Mouse (Mus musculus): ENCODE data around the gene Gm3411.
"Not testable (repeated sequence)": the region's sequence is repeated elsewhere in the genome, so short reads cannot be mapped to it uniquely, and the experiment has no call there.

The Gm3411 gene

GRCm38 (mm10) chr14:6286931-6287715, at the start of gene Gm3411:
Gene Gm3411 (minus strand): TSS chr14:6287250.
- not testable (repeated sequence) for DNase-seq (ENCODE audit: low read depth, low spot score)

DNA sequence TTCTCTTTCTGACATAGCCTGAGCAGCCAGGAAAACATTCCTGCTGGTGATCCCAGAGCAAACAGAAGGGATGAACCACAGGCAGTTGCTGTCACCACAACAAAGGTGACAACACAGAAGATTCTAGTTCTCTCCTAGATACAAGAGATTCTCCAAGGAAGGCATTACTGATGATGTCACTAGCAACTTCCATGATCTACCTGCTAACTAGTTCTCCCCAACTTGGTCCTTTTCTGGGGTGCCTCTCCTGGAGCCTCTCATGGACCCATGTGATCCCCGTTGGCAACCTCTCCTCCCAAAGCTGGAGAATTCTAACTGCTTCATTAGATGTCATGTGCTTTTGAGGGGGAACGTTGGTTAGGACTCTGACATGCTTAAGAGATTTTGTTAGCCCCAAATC, 17.7 kb upstream of the Gm3411 start, which contains the start of gene Gm21103:
Gene Gm21103, minus strand, starts transcription at position 101 of the 400 bp plus-strand sequence.
- not testable (repeated sequence) for DNase-seq (ENCODE audit: low read depth, low spot score)

- DNase-seq (ENCODE audit: low read depth, low spot score) = not testable (repeated sequence)
Measured at GRCm38 (mm10) chr14:6219192-6219591, 67.9 kb downstream of the Gm3411 start, which contains the start of gene Gm21560. Gene Gm21560 (minus strand): TSS chr14:6219292.
